Mouse (Mus musculus): ENCODE results near the gene Ocel1. TPM values are rescaled to one million over a fixed set of nuclear protein-coding genes. Genes with fewer than 3 reads are reported as not detected.

Ocel1 gene
- polyA plus RNA-seq, 1 experiment from 2014 or later: 5.8 TPM

- no peaks in the 10 kb centered on the region for H3K9me3 ChIP-seq (replicated peaks)
- ATAC-seq (ENCODE audit: low FRiP score): no peak
- H3K4me3 ChIP-seq: no peak overlapping the region
- H3K27me3 ChIP-seq: no peaks in the 10 kb centered on the region
- H3K36me3 ChIP-seq: peaks cover 26% of the 10 kb centered on the region
- H3K4me1 ChIP-seq: peaks cover 18% of the 10 kb centered on the region
- WGBS: 92% methylated on average over 10 of the region's 10 CpGs
- H3K27ac ChIP-seq: no peak overlapping the region
- no peak overlapping the region for H3K4me2 ChIP-seq (replicated peaks)
- no peak overlapping the region for H3K9ac ChIP-seq
These were observed 1.9 kb upstream of the Ocel1 start for GRCm38 (mm10) chr8:71369040-71369718.

GRCm38 (mm10) chr8:71370711-71371235 lies 325 bp upstream of the Ocel1 start:
- H3K9me3 ChIP-seq (replicated peaks): no peaks in the 10 kb centered on the region
- no peaks in the 10 kb centered on the region for H3K27me3 ChIP-seq
- peak overlapping the region; percentile 88 for H3K27ac ChIP-seq
- no peak for ATAC-seq (ENCODE audit: low FRiP score)
- peaks cover 30% of the 10 kb centered on the region for H3K4me1 ChIP-seq
- 29% methylated on average over 5 of the region's 5 CpGs for WGBS
- peaks cover 33% of the 10 kb centered on the region for H3K36me3 ChIP-seq
- peak overlapping the region; percentile 76 for H3K4me3 ChIP-seq
- H3K9ac ChIP-seq: peak overlapping the region; percentile 62; the same call in 1 of the 2 replicates
- peak overlapping the region; percentile 48 for H3K4me2 ChIP-seq (replicated peaks)

- ATAC-seq (ENCODE audit: low FRiP score): no peak
- H3K4me1 ChIP-seq: peaks cover 44% of the 10 kb centered on the region
These were observed 1.3 kb downstream of the Ocel1 start for GRCm38 (mm10) chr8:71372427-71372826.

GRCm38 (mm10) chr8:71373000-71373399 lies 1.9 kb downstream of the Ocel1 start:
- Histone ChIP-seq H3K4me2 (replicated peaks) (no peak overlapping the region), H3K4me3 (no peak overlapping the region), H3K4me1 (peaks cover 38% of the 10 kb centered on the region), H3K9ac (no peak overlapping the region), H3K27me3 (no peaks in the 10 kb centered on the region), H3K9me3 (replicated peaks) (no peaks in the 10 kb centered on the region), H3K36me3 (peaks cover 39% of the 10 kb centered on the region), H3K27ac (no peak overlapping the region)
- ATAC-seq (ENCODE audit: low FRiP score): no peak
- 95% methylated on average over 3 of the region's 3 CpGs for WGBS

More at GRCm38 (mm10) chr8:71372427-71372826, 1.3 kb downstream of the Ocel1 start:
- Histone ChIP-seq H3K27ac (no peak overlapping the region), H3K27me3 (no peaks in the 10 kb centered on the region), H3K9ac (no peak overlapping the region), H3K9me3 (replicated peaks) (no peaks in the 10 kb centered on the region), H3K36me3 (peaks cover 33% of the 10 kb centered on the region), H3K4me3 (no peak overlapping the region), H3K4me2 (replicated peaks) (no peak overlapping the region)
- WGBS: 78% methylated on average over 12 of the region's 12 CpGs

GRCm38 (mm10) chr8:71374616-71375206 lies 3.6 kb downstream of the Ocel1 start:
- Histone ChIP-seq H3K27me3 (no peaks in the 10 kb centered on the region), H3K9ac (no peak overlapping the region), H3K36me3 (peaks cover 28% of the 10 kb centered on the region), H3K4me2 (replicated peaks) (no peak overlapping the region), H3K9me3 (replicated peaks) (no peaks in the 10 kb centered on the region), H3K4me1 (peaks cover 47% of the 10 kb centered on the region), H3K4me3 (no peak overlapping the region), H3K27ac (no peak overlapping the region)
- ATAC-seq (ENCODE audit: low FRiP score): no peak
- 78% methylated on average over 17 of the region's 17 CpGs for WGBS

- peak; percentile 1; the same call in 1 of the 2 replicates for ATAC-seq (ENCODE audit: low FRiP score)
These were observed 4.7 kb downstream of the Ocel1 start for GRCm38 (mm10) chr8:71375581-71376422.

GRCm38 (mm10) chr8:71376423-71377030 lies 5.4 kb downstream of the Ocel1 start:
- ATAC-seq (ENCODE audit: low FRiP score): no peak
- peak overlapping the region; percentile 32 for H3K4me3 ChIP-seq
- WGBS: 36% methylated on average over 8 of the region's 8 CpGs
- peaks cover 53% of the 10 kb centered on the region for H3K4me1 ChIP-seq
- peak overlapping the region; percentile 79 for H3K27ac ChIP-seq
- no peaks in the 10 kb centered on the region for H3K9me3 ChIP-seq (replicated peaks)
- peaks cover 26% of the 10 kb centered on the region; the same call in 1 of the 2 replicates for H3K36me3 ChIP-seq
- H3K9ac ChIP-seq: peak overlapping the region; percentile 62
- peak overlapping the region; percentile 61 for H3K4me2 ChIP-seq (replicated peaks)
- H3K27me3 ChIP-seq: no peaks in the 10 kb centered on the region

More at GRCm38 (mm10) chr8:71375581-71376422, 4.7 kb downstream of the Ocel1 start:
- Histone ChIP-seq H3K4me1 (peaks cover 53% of the 10 kb centered on the region), H3K4me2 (replicated peaks) (peak overlapping the region; percentile 61), H3K9ac (peak overlapping the region; percentile 62), H3K4me3 (peak overlapping the region; percentile 32), H3K27me3 (no peaks in the 10 kb centered on the region), H3K36me3 (peaks cover 26% of the 10 kb centered on the region; the same call in 1 of the 2 replicates), H3K9me3 (replicated peaks) (no peaks in the 10 kb centered on the region), H3K27ac (peak overlapping the region; percentile 79)
- WGBS: 3% methylated on average over 67 of the region's 74 CpGs

- no peak for ATAC-seq (ENCODE audit: low FRiP score)
- peak overlapping the region; percentile 65 for H3K27ac ChIP-seq
These were observed 7.9 kb downstream of the Ocel1 start for GRCm38 (mm10) chr8:71379008-71379407.

GRCm38 (mm10) chr8:71379512-71380075 lies 8.5 kb downstream of the Ocel1 start:
- 36% methylated on average over 3 of the region's 3 CpGs for WGBS
- H3K4me3 ChIP-seq: peak overlapping the region; percentile 63

More at GRCm38 (mm10) chr8:71379008-71379407, 7.9 kb downstream of the Ocel1 start:
- H3K4me3 ChIP-seq: peak overlapping the region; percentile 63
- 28% methylated on average over 4 of the region's 4 CpGs for WGBS
- no peaks in the 10 kb centered on the region for H3K27me3 ChIP-seq
- no peaks in the 10 kb centered on the region for H3K9me3 ChIP-seq (replicated peaks)
- peaks cover 58% of the 10 kb centered on the region for H3K4me1 ChIP-seq
- H3K36me3 ChIP-seq: peaks cover 16% of the 10 kb centered on the region; the same call in 1 of the 2 replicates
- H3K4me2 ChIP-seq (replicated peaks): peak overlapping the region; percentile 96
- H3K9ac ChIP-seq: peak overlapping the region; percentile 78

GRCm38 (mm10) chr8:71380178-71381171 lies 9.4 kb downstream of the Ocel1 start:
- H3K36me3 ChIP-seq: 0 out of 2 replicates have a peak, but pooled peaks cover 8% of the 10 kb centered on the region
- no peaks in the 10 kb centered on the region for H3K27me3 ChIP-seq
- H3K4me1 ChIP-seq: peaks cover 49% of the 10 kb centered on the region
- WGBS: under 1% methylated on average over 72 of the region's 72 CpGs
- ATAC-seq (ENCODE audit: low FRiP score): no peak
- peak overlapping the region; percentile 96 for H3K4me2 ChIP-seq (replicated peaks)
- H3K9ac ChIP-seq: peak overlapping the region; percentile 78
- peak overlapping the region; percentile 63 for H3K4me3 ChIP-seq
- H3K27ac ChIP-seq: peak overlapping the region; percentile 95; the same call in 1 of the 2 replicates
- no peaks in the 10 kb centered on the region for H3K9me3 ChIP-seq (replicated peaks)

More at GRCm38 (mm10) chr8:71379512-71380075, 8.5 kb downstream of the Ocel1 start:
- H3K36me3 ChIP-seq: 0 out of 2 replicates have a peak, but pooled peaks cover 12% of the 10 kb centered on the region
- peaks cover 55% of the 10 kb centered on the region for H3K4me1 ChIP-seq
- H3K27ac ChIP-seq: 0 out of 2 replicates have a peak overlapping the region, but pooled peaks have one; percentile 65
- no peaks in the 10 kb centered on the region for H3K9me3 ChIP-seq (replicated peaks)
- ATAC-seq (ENCODE audit: low FRiP score): no peak
- no peaks in the 10 kb centered on the region for H3K27me3 ChIP-seq
- peak overlapping the region; percentile 78 for H3K9ac ChIP-seq
- H3K4me2 ChIP-seq (replicated peaks): peak overlapping the region; percentile 96
